Mouse (Mus musculus) thymus, postnatal 36 days (tissue): Measurements from ENCODE around the gene Tax1bp1.

ENCODE experiments used
- DNase-seq, 2 experiments: peaks; one replicate each; pipeline ENCODE4 v3.0.0; 2022; ENCODE audit warnings: mixed read lengths in 2 of 2

The Tax1bp1 gene

DNA sequence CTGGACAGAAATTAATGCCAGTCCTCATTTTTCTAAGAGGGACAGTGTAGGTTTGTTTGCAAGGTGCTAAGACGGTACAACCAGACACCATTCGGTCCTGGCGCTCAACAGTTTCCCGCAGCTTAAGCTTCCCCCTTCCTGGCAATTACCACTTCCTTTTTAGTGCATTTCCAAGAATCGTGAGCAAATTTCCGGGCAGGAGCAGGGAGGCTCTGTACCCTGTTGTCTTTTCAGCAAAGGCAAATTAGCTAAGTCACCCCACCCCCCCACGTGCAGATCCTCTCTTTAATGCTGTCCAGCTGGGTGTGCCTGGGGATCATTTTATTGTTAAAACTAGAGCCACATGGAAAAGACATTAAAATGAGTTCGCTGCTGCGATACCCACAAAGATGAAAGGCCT is 88.7 kb downstream of the Tax1bp1 start:
- DNase-seq: no peak

DNA sequence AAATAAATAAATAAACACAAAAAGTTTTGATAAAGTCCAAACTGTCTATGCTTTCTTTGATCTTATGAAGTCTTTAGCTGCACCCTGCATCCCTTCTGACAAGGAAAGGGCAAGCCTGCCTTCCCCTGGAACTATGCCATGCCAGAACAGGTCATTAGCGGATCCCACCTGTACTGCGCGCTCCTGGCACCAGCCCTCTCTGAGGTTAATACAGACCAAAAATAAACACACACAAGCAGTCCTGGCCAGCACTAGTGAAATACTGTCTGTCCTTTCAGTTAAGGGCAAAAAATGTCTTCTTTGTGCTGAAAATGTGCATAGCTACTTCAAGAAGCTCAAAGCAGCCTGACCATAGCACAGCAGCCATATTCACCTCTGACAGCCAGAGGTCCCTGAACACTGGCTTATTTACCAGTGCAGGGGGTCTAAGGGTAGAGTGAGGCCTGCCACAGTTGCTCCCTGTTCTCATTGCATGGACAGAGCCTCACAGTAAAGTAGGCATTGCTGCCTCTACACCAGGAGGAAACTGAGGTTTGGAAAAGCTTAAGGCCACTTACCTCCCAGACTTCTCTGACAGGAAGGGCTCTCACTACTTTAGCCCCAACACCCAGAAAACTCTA is 91.8 kb downstream of the Tax1bp1 start:
- no peak for DNase-seq
